Mouse (Mus musculus): ENCODE measurements around the gene Khdrbs2.
"Not testable (repeated sequence)": the region's sequence is repeated elsewhere in the genome, so short reads cannot be mapped to it uniquely, and the experiment has no call there.

Gene Khdrbs2

DNA sequence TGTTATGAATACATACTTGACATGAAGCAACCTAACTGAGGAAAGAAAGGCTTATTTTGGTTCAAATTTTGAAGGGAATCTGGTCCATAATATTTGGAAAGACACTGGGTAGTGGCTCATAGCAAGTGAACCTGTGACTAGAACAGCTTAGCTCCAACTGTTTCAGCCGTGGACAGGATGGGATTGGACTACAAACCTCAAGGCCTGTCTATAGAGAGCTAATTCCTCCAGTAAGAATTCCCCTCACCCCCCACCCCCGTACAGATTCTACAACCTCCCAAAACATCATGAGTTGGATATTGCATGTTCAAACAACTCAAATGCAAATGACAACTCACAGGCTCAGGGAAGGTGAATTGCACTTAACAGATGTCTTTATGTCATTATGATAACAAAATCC, 298.5 kb downstream of the Khdrbs2 start:
- no peak for DNase-seq (ENCODE audit: low read depth)

DNA sequence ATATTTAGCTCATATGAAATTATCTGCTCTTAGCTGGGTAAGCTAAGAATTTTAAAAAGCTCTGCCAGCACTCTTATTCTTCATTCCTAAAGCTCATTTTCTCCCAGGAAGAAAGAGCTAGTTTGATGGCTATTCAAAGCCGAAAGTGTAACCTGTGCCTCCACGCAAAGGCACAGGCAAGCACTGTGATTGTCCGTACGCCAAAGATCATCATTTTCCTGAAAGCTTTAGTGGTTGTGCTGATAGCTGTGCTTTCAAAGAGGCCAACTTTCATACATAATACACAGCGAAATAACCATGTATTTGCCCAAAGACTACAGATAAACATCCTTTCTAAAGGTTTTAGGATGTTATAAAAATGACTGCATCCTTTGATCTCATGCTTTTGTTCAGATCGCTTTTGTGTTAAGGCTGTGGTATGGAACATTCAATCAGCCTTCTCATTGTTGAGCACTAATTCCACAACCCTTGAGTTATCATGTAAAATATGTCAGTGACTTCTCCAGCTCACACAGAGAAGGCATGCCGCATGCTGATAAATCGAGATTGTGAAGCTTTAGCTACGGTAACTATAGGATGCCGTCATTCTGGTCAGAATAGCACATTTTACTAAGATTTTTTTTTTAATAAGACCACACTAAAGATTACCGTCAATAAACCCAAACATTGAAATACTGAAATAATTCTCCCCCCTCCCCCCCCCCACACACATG, 299.1 kb downstream of the Khdrbs2 start:
- no peak for DNase-seq (ENCODE audit: low read depth)

DNA sequence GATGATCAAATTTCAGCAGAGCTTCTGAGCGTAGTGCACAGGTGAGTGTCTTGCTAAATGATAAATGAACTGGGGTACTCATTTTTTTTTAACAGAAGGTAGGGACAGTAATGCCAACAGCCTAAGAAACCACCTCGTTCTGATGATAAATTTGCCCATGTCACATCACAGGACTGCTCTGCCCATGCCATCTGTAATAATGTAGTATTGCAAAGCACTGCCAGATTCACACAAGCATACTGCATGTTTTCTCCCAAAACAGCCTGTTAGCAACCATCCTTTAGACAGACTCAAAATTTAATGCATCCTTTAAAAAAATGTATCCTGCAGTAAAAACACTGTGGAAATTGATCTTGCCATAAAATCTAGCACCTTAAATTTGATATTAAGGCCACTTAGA, 315.4 kb downstream of the Khdrbs2 start:
- no peak for DNase-seq (ENCODE audit: low read depth)

DNA sequence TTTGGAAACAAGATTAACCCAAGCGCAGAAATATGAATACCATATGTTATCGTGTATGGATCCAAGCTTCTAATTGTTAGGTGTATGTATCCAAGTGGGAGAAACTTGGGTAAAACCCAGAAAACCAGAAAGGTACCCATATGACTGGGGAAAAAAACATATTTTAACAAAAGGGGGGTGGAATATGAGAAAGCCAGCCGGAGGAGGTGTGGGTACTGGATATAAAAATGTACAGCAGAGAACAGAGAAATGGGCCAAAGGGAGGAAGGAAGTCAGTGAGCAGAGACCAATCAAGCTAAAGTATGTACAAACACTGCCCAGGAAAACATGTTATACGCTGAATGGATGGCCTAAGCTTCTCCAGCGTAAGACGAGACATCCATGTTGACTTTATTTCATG, 330.9 kb downstream of the Khdrbs2 start:
- no peak for DNase-seq (ENCODE audit: low read depth)

DNA sequence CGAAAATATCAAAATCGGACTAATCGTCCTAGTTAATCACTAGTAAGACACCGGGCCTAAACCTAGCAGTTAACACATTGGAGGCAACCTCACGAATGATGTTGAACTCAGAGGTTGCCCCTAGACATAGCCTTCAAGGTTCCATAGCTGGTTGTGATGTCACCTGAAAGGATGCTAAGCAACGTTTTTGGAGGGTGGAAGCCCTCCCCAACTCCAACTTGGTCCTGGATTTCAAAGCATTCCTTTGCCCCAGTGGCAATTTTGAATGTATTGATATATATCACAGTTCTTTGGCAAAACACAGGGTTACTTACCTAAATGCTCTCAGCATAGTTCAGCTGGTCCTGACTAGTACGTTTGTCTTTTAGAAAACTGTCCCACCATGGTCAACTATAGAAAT, 374.7 kb downstream of the Khdrbs2 start, which contains the start of gene Gm5415:
TSS of gene Gm5415 (minus strand) at position 101 of the 400 bp plus-strand sequence.
- not testable (repeated sequence) for DNase-seq (ENCODE audit: low read depth)

DNA sequence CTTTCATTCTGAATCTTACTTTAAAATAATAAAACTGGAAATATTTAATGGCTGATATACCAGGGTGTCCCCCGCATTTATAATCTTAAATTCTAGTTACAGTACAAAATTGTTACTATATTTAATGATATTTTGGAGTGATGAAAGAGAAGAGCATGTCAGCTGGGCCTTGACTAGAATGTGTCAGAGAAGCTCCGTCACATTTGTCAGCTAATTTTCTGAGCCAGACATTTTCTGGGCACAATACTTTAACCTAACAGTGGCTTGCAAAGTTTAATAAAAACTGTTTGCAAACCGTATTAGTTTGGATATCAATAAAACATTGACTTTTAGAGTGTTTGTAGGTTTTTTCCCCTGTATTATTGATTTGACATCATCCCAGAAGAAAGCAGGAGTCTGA, 380.9 kb downstream of the Khdrbs2 start:
- no peak for DNase-seq (ENCODE audit: low read depth)

DNA sequence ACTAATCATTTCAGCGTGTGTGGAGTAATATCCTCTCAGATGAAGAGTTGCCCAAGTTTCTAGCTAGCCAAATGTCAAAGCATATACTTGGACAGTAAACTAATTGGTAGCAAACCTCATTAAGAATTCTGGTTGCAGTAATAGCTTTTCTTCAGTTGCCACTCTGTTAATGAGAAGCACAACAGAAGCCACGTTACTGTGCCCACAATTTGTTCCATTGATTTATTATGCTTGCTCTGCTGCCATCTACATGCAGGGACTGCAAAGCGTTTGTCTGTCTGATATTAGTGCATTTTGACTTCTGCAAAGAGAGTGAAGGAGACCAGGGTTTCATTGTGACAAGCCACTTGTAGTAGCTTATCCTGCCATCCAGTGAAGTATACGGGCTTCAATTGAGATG, 381.4 kb downstream of the Khdrbs2 start:
- no peak for DNase-seq (ENCODE audit: low read depth)

DNA sequence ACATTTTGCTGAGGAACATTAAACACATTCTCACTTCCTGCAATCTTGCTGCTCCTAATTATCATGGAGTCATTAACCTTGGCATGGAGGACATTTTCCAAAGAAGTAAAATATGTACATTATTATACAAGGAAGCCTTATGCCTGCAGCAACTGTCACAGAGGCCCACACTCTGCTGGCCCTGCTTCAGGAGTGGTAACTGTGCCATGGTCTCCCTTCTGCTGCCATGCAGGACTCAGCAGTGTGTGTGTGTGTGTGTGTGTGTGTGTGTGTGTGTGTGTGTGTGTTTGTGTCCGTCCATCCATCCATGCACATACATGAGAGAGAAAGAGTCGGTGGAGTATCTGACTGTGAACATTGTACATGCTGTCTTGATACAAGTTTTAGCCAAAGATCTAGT, 396.4 kb downstream of the Khdrbs2 start:
- DNase-seq (ENCODE audit: low read depth) = no peak

DNA sequence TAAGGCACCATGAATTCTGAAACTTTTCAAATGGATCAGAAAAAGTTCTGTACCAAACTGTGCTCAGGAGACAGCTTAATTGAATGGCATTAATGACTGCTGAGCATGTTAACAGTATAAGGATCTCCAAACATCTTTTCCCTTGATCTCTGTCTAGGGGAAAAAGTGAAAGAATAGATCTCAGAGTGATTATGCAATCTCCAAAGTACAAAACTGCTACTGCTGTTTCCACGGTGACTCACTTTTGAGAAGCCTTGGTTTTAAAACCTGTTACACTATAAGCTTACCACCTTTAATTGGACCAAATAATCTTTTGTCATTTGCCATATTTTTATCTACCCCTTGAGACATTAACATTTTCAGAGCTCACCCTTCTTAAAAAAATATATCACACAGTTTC, 453.5 kb downstream of the Khdrbs2 start:
- no peak for DNase-seq (ENCODE audit: low read depth)

DNA sequence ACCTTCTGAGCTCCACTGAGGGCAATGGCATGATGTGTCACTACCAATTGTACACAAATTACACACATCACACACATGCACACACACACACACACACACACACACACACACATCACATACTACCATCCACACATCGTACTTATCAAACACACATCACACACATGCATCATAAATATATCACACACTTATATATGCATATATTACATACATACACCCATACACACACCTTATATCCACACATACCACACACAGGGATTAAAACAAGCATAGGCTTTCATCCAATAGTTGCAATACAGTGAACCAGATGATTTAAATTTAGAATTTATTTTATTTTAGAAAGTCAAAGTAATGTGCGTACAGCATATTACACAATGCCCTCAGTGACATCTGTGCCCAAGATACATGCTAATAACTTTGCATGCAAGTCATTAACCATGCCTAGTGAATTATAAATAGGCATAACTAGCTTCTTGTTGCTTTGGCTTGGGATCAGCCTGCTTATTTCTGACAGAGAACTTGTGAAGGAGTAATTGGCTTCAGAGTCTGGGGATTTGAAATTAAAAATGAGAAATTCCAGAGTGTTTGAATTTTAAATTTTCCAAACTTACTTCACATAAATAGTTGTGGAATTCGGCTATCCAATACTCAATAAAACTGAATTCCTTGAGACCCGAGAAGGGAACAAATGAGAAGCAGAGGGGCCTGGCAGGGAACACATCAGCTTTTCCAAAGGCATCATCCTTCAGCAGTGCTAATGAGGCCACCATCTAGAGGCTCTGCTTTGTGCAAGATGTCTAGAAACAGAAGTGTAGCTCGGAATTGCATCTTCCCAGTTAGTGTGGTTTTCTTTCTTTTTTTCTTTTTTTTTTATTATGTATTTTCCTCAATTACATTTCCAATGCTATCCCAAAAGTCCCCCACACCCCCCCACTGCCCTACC, 460.2 kb downstream of the Khdrbs2 start:
- no peak for DNase-seq (ENCODE audit: low read depth)

DNA sequence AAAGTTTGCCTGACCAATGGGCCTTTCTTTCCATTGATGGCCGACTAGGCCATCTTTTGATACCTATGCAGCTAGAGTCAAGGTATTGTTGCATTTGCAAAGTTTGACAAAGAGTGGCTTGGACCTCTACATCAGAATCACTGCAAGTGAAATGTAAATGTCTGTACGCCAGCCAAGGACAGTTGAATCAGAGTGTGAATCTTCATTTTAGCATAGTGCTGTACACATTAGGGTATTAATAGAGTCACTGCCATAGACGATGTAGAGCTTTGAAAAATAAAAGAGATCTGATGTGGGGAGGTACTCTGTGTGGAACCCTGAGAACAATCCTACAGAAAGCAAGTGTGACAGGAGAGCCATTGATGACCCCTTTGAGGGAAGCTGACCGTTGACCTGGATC, 460.9 kb downstream of the Khdrbs2 start:
- DNase-seq (ENCODE audit: low read depth) = no peak

DNA sequence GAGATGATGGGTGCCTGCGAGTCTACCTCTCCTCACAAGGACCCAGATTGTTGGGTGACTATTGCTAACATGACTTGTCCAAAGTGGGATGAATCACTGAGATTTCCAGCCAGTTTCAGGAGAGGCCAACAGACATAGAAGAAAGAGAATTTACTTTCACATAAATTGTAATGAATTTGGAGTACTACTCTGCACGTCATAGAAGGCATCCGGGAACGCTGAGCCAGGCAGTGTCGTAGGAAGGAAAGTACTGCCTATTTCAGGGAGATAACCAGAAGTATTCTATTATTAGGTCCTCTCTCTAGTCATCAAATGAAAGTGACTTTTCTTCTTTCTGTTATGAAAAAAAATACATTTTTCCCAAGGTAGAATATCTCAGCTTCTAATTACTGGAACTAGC, 466.6 kb downstream of the Khdrbs2 start:
- no peak for DNase-seq (ENCODE audit: low read depth)

DNA sequence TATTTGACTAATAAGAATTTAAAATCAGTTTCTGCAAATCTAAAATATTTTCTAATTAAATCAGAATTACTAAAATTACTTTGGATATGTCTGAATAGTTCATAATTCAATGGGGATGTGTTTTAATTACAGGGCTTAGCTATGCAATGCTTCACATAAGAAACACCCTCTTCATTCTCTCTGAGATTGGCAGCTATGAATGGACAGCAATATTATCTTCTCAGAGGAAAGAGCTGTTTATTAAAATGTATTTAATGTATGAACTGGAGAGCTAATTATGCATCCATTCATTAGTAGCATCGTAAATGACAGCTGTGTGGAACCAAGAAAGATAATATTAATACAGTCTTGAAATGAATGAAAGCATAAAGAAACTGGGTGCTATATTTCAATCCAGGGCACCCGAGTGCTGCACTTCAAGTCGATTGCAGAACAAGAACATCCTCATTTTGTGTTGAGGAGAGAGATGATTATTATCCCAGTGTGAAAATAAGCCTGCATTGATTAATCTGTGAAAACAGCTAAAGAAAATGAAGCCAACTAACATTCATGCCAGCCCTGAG, 477.2 kb downstream of the Khdrbs2 start:
- DNase-seq (ENCODE audit: low read depth) = no peak

DNA sequence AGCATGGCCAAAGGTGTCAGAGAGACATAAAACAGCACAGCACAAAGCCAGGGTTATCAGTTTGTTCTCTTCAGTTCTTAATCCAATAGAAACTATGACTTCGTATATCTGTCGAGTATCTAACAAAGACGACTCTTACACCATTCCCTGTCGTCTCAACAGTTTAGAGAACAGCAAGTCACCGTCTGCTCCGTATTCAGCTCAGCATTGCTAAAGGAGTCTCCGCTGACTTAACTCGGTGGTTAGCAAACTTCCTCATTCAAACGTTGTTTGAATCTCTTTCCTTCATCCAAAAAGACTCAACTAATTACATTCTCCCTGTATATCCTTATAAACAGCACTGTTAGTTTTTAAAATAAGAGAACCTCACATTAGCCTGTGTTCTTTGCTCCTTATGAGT, 521.3 kb downstream of the Khdrbs2 start:
- DNase-seq (ENCODE audit: low read depth) = no peak

DNA sequence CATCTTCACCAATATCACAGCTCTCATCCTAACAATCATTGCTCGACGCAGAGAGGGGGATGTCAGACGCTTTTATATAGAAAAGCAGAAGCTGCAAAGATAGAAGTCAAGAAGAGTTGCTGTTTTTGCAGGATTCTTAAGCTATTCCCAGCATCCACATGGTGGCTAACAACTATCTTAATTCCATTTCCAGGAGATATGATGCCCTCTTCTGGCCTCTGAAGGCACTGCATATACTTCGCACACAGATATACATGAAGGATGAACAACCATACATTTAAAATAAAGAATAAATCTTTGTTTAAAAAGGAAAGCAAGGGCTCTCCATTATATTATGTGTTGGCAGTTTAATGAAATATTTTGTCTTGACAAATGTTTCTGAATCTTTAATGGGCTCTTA, 527.6 kb downstream of the Khdrbs2 start:
- no peak for DNase-seq (ENCODE audit: low read depth)

DNA sequence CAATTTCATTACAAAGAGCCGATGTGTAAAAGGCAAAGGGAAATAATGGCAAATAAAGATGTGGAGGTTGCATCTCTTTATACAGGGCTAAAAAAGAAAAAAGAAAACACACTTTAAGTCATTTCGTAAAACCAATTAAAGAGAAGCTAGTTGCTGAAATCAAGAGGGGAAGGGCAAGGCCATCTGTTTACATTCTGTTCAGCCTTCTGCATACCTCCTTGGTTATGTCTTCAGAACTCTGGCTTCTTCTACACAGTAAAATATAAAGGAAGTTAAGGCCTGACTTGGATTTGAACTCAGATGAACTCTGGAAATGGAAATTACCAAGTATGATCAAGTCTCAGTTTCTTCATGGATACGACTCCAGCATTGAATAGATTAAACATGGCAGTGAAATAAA, 528.8 kb downstream of the Khdrbs2 start:
- no peak for DNase-seq (ENCODE audit: low read depth)
